Mouse (Mus musculus) C2C12 (cell line): ENCODE measurements at regions not wholly inside any gene's neighbourhood (a gene's known extent, or its start where the extent isn't known, plus 50 kb on each side); places are given as distances from the start of the nearest gene placed in this dataset.

Source experiments
- H3K27me3 ChIP-seq: one replicate; pipeline ENCODE4 v1.6.1; 2011; ENCODE audit not compliant: control insufficient read depth, insufficient read depth, insufficient read length
- H3K36me3 ChIP-seq: one replicate; pipeline ENCODE4 v1.6.1; 2011; ENCODE audit not compliant: control insufficient read depth, insufficient read depth
- H3K4me3 ChIP-seq: one replicate; pipeline ENCODE4 v1.5.1; 2011; ENCODE audit warnings: mild to moderate bottlenecking, control low read depth; ENCODE audit not compliant: poor library complexity, insufficient read depth, severe bottlenecking
- H3K79me2 ChIP-seq: one replicate; pipeline ENCODE4 v1.6.1; 2011; ENCODE audit not compliant: control insufficient read depth, insufficient read depth
- H3K79me3 ChIP-seq: one replicate; pipeline ENCODE4 v1.6.1; 2011; ENCODE audit warnings: low read depth, control low read depth
- H3ac ChIP-seq: one replicate; pipeline ENCODE3; 2011; ENCODE audit warnings: low read depth; ENCODE audit not compliant: control insufficient read depth, insufficient read length
- CEBPB ChIP-seq: IDR thresholded peaks from one replicate; pipeline ENCODE4 v1.6.1; 2011; ENCODE audit warnings: low read depth, mild to moderate bottlenecking, control low read depth, moderate library complexity
- CTCF ChIP-seq: IDR thresholded peaks from one replicate; pipeline ENCODE4 v1.5.1; 2011; ENCODE audit not compliant: control insufficient read depth, insufficient read depth, insufficient read length
- FOSL1 ChIP-seq: IDR thresholded peaks from one replicate; pipeline ENCODE4 v1.8.0; 2011; ENCODE audit warnings: mild to moderate bottlenecking, low read length; ENCODE audit not compliant: poor library complexity, insufficient read depth, severe bottlenecking
- MAX ChIP-seq: IDR thresholded peaks from one replicate; pipeline ENCODE4 v1.6.1; 2011; ENCODE audit warnings: mild to moderate bottlenecking, control low read depth
- MYOD1 ChIP-seq: IDR thresholded peaks from one replicate; pipeline ENCODE4 v1.6.1; 2011; ENCODE audit warnings: low read depth; ENCODE audit not compliant: control insufficient read depth, insufficient read length
- MYOG ChIP-seq: IDR thresholded peaks from one replicate; pipeline ENCODE4 v1.6.1; 2011; ENCODE audit not compliant: control insufficient read depth, insufficient read length; ENCODE audit errors: extremely low read depth
- USF1 ChIP-seq: IDR thresholded peaks from one replicate; pipeline ENCODE4 v1.6.1; 2011; ENCODE audit warnings: low read depth, mild to moderate bottlenecking, control low read depth, moderate library complexity

DNA sequence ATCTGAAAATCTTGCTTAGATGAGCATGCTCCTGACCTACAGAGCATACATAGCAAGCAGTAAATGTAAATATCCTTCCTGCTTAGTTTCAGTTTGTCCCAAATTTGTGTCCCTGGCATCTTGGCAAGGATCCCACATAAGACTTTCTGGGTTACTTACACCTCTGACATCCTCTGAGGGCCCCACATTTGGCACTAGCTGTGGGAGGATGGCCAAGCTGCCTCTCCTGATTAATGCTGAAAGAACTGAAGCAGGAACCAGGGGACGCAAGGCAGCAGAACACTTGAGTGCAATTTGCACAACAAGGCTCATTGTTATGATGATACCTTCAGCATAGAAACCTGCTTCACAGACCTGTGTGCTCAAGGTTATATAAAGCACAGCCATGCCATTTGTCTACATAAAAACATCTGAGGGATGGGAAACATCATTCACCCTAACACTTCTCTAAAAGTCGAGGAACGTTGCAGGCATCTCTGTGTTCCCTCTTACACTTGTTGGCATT, 441.7 kb downstream of the Adam3 start:
- Histone ChIP-seq H3K79me2 (no peaks in the 10 kb centered on the region), H3ac (no peak overlapping the region), H3K4me3 (no peak overlapping the region), H3K27me3 (peaks cover 3% of the 10 kb centered on the region), H3K36me3 (no peaks in the 10 kb centered on the region), H3K79me3 (no peaks in the 10 kb centered on the region)
- TF ChIP-seq CEBPB (no peak), FOSL1 (no peak), MYOG (no peak), USF1 (no peak), MYOD1 (no peak), MAX (no peak)

DNA sequence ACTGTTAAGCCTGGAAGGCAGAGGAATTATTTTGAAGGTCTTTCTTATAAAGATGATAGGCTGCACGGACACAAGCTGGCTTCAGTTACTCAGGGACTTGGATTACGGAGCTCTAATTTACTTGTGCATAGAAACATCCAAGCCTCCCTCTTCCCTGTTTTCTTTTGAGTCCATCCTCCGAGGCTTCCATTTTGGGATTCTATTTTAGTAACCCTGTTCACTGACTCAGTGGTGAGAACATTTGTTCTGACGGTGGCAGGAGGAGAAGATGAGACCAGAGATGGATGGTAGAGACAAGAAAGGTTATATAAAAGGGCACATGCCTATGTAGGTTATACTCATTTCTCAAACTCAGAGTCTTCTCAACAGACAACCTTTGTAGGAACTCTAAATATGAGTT, 445.4 kb downstream of the Adam3 start:
- TF ChIP-seq CTCF (no peak), USF1 (no peak), MYOD1 (no peak), CEBPB (no peak), MYOG (no peak), MAX (no peak), FOSL1 (no peak)
- H3ac ChIP-seq: no peak overlapping the region
- no peaks in the 10 kb centered on the region for H3K36me3 ChIP-seq

DNA sequence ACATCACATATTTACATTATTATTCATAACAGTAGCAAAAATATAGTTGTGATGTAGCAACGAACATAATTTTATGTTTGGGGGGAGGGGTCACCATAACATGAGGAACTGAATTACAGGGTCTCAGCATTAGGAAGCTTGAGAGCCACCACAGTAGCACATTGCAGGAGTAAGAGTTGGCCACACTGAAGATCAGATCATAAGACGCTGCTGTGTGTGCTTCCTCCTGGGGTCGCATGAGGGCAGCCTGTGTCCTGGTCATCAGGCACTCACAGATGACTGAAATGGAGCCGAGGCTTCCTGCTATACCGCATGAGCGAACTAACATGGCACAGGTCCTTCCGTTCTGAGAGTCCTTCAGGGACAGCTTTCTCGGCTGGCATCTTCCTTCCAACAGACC, 447.3 kb downstream of the Adam3 start:
- no peaks in the 10 kb centered on the region for H3K79me2 ChIP-seq
- no peak overlapping the region for H3K4me3 ChIP-seq
- H3ac ChIP-seq: no peak overlapping the region
- TF ChIP-seq CEBPB (no peak), CTCF (peak; percentile 22), FOSL1 (no peak), MYOD1 (no peak), USF1 (no peak), MYOG (no peak)
- no peaks in the 10 kb centered on the region for H3K27me3 ChIP-seq
- no peaks in the 10 kb centered on the region for H3K79me3 ChIP-seq
- H3K36me3 ChIP-seq: no peaks in the 10 kb centered on the region

More for the DNA sequence above, 445.4 kb downstream of the Adam3 start:
- Histone ChIP-seq H3K27me3 (peaks cover 3% of the 10 kb centered on the region), H3K79me2 (no peaks in the 10 kb centered on the region), H3K79me3 (no peaks in the 10 kb centered on the region), H3K4me3 (no peak overlapping the region)

DNA sequence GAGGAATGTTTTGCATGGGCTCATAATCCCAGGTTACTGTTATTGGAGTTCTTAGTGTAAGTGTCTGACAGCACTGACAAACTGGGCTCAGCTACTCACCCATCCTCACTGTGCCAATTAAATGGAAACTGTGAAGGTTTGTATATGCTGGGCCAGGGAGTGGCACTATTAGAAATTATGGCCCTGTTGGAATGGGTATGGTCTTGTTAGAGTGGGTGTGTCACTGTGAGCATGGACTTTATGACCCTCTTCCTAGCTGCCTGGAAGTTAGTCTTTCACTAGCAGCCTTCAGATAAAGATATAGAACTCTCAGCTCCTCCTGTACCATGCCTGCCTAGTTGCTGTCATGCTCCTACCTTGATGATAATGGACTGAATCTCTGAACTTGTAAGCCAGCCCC, 464.3 kb downstream of the Adam3 start:
- Histone ChIP-seq H3K4me3 (no peak overlapping the region), H3K36me3 (no peaks in the 10 kb centered on the region), H3K79me2 (no peaks in the 10 kb centered on the region), H3K79me3 (no peaks in the 10 kb centered on the region), H3ac (no peak overlapping the region), H3K27me3 (peaks cover 5% of the 10 kb centered on the region)
- TF ChIP-seq CTCF: no peak
- no peak for TF ChIP-seq USF1
- TF ChIP-seq FOSL1: no peak
- no peak for TF ChIP-seq MYOG
- TF ChIP-seq MYOD1: no peak
- TF ChIP-seq MAX: no peak
- no peak for TF ChIP-seq CEBPB

DNA sequence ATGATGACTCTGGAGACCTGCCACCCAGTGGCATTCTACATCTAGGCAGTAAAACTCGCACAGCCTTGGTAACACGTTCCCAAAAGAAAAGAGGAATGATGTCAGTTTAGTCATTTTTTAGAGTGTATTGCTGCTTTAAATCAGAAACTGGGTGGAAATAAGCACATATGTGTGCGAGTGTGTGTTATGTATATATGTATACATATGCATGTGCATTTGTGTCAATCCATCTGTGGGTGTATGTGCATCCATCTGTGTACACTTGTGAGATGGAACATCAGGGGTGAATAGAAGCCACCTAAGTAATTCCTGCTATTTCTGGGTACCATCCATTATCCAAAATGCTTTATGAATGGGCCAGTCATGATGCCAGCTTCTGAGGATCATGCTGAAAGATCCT, 467.0 kb downstream of the Adam3 start:
- Histone ChIP-seq H3K79me2 (no peaks in the 10 kb centered on the region), H3K36me3 (no peaks in the 10 kb centered on the region), H3K79me3 (no peaks in the 10 kb centered on the region), H3K27me3 (no peaks in the 10 kb centered on the region), H3K4me3 (no peak overlapping the region), H3ac (no peak overlapping the region)
- TF ChIP-seq CEBPB: no peak
- TF ChIP-seq MAX: no peak
- no peak for TF ChIP-seq FOSL1

DNA sequence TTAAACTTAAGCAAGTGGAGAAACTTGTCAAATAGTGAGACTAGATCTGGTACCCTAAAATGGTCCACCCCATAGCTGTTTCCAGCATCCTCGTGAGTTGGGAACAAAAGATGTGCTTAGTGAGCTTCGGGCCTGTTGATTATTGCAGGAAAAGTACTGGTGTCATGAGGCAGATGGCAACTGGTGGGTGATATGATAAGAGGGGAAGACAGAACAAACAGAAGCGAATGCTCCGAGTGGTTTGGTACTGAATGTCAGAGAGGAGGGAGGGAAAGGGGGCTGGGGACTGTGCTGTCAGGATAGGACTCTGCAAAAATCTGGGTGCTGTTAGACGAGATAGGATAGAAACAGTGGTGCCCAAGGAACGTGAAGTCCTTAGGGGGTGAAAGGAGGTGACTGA, 483.4 kb downstream of the Adam3 start:
- no peaks in the 10 kb centered on the region for H3K79me2 ChIP-seq
- H3K4me3 ChIP-seq: no peak overlapping the region
- H3K27me3 ChIP-seq: no peaks in the 10 kb centered on the region
- no peaks in the 10 kb centered on the region for H3K79me3 ChIP-seq
- TF ChIP-seq MYOG (no peak), MAX (no peak), CTCF (no peak), CEBPB (no peak)
- H3ac ChIP-seq: no peak overlapping the region
- H3K36me3 ChIP-seq: no peaks in the 10 kb centered on the region
